Mouse (Mus musculus): ENCODE results near the gene Rbfox3. TPM values are rescaled to one million over a fixed set of nuclear protein-coding genes. Genes with fewer than 3 reads are reported as not detected.

Gene Rbfox3
- polyA plus RNA-seq, 1 experiment, result 0.51 TPM

DNA sequence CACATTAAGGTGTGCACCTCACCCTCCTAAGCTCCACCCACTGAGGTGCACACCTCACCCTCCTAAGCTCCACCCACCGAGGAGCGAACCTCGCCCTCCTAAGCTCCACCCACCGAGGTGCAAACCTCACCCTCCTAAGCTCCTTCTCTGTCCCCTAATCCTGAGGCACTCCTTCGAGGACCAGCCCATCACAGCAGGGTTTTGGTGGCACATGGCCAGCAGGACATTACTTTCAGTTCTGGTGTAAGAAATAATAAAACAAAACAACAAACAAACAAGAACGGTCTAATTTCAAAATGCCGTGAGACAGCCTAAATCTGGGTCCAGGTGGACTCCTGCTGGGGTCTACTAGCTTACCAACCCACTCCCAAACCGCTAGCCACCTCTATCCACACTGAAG is 187.0 kb downstream of the Rbfox3 start:
- no peak for DNase-seq (ENCODE audit: low read depth in 1 of 2, low spot score in 2 of 2)
- TF ChIP-seq POLR2A (IDR thresholded peaks at IDR 0.05; ENCODE audit: low read depth, low read length) (no peak), CTCF (IDR thresholded peaks at IDR 0.05; ENCODE audit: extremely low read depth, insufficient read depth, insufficient read length, insufficient replicate concordance) (no peak)
- Histone ChIP-seq H3K36me3 (ENCODE audit: control insufficient read depth, insufficient read depth, low read length) (no peaks in the 10 kb centered on the region), H3K27me3 (ENCODE audit: control insufficient read depth, insufficient read depth, low read length) (no peaks in the 10 kb centered on the region), H3K4me3 (ENCODE audit: extremely low read depth, insufficient read depth, insufficient read length) (no peak overlapping the region), H3K27ac (ENCODE audit: insufficient read depth, low read length) (no peak overlapping the region), H3K4me1 (ENCODE audit: control insufficient read depth, insufficient read depth, insufficient read length) (no peaks in the 10 kb centered on the region)
- 80% methylated on average over 8 of the region's 8 CpGs for whole genome bisulfite sequencing

- no peaks in the 10 kb centered on the region for H3K4me1 ChIP-seq (ENCODE audit: control insufficient read depth, insufficient read depth, insufficient read length)
- H3K27ac ChIP-seq (ENCODE audit: insufficient read depth, low read length), result no peak overlapping the region
- H3K4me3 ChIP-seq (ENCODE audit: extremely low read depth, insufficient read depth, insufficient read length), result no peak overlapping the region
- 63% methylated on average over 8 of the region's 8 CpGs for WGBS
- DNase-seq (ENCODE audit: low read depth in 1 of 2, low spot score in 2 of 2), result no peak
- no peaks in the 10 kb centered on the region for H3K27me3 ChIP-seq (ENCODE audit: control insufficient read depth, insufficient read depth, low read length)
- TF ChIP-seq CTCF (IDR thresholded peaks at IDR 0.05; ENCODE audit: extremely low read depth, insufficient read depth, insufficient read length, insufficient replicate concordance), result no peak
- TF ChIP-seq POLR2A (IDR thresholded peaks at IDR 0.05; ENCODE audit: low read depth, low read length), result no peak
- H3K36me3 ChIP-seq (ENCODE audit: control insufficient read depth, insufficient read depth, low read length), result no peaks in the 10 kb centered on the region
Measured at GRCm38 (mm10) chr11:118723166-118723565, 188.2 kb downstream of the Rbfox3 start.

DNA sequence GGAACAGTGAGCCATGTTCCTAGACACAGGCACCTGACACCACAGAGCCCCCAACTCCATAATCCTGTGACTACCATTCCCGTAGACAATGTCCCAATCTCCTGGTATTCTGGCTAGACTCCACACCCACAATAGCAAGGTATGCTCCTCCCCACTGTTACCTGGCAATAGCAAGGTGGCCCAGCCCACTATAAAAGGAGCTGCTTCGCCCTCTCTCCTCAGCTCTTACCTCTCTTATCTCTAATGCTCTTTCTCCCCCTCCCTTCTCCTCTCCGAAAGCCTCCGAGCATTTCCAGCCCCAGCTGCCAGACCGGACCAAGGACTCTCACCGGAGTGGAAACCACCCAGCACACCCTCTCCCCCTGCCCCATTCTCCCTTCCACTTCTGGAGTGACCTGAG is 189.5 kb downstream of the Rbfox3 start:
- Histone ChIP-seq H3K4me1 (ENCODE audit: control insufficient read depth, insufficient read depth, insufficient read length) (no peaks in the 10 kb centered on the region), H3K27ac (ENCODE audit: insufficient read depth, low read length) (no peak overlapping the region), H3K4me3 (ENCODE audit: extremely low read depth, insufficient read depth, insufficient read length) (no peak overlapping the region), H3K36me3 (ENCODE audit: control insufficient read depth, insufficient read depth, low read length) (no peaks in the 10 kb centered on the region), H3K27me3 (ENCODE audit: control insufficient read depth, insufficient read depth, low read length) (no peaks in the 10 kb centered on the region)
- TF ChIP-seq CTCF (IDR thresholded peaks at IDR 0.05; ENCODE audit: extremely low read depth, insufficient read depth, insufficient read length, insufficient replicate concordance) (no peak), POLR2A (IDR thresholded peaks at IDR 0.05; ENCODE audit: low read depth, low read length) (no peak)
- 51% methylated on average over 6 of the region's 6 CpGs for WGBS
- DNase-seq (ENCODE audit: low read depth in 1 of 2, low spot score in 2 of 2), result no peak

GRCm38 (mm10) chr11:118714601-118715524 is 196.5 kb downstream of the Rbfox3 start:
- Histone ChIP-seq H3K27ac (ENCODE audit: insufficient read depth, low read length) (no peak overlapping the region), H3K36me3 (ENCODE audit: control insufficient read depth, insufficient read depth, low read length) (no peaks in the 10 kb centered on the region), H3K4me3 (ENCODE audit: extremely low read depth, insufficient read depth, insufficient read length) (no peak overlapping the region), H3K4me1 (ENCODE audit: control insufficient read depth, insufficient read depth, insufficient read length) (no peaks in the 10 kb centered on the region), H3K27me3 (ENCODE audit: control insufficient read depth, insufficient read depth, low read length) (no peaks in the 10 kb centered on the region)
- TF ChIP-seq CTCF (IDR thresholded peaks at IDR 0.05; ENCODE audit: extremely low read depth, insufficient read depth, insufficient read length, insufficient replicate concordance) (no peak), POLR2A (IDR thresholded peaks at IDR 0.05; ENCODE audit: low read depth, low read length) (no peak)
- DNase-seq (ENCODE audit: low read depth in 1 of 2, low spot score in 2 of 2), result no peak
- WGBS, result 86% methylated on average over 26 of the region's 26 CpGs

- H3K27ac ChIP-seq (ENCODE audit: insufficient read depth, low read length), result no peak overlapping the region
Measured at GRCm38 (mm10) chr11:118712761-118713160, 198.6 kb downstream of the Rbfox3 start.

DNA sequence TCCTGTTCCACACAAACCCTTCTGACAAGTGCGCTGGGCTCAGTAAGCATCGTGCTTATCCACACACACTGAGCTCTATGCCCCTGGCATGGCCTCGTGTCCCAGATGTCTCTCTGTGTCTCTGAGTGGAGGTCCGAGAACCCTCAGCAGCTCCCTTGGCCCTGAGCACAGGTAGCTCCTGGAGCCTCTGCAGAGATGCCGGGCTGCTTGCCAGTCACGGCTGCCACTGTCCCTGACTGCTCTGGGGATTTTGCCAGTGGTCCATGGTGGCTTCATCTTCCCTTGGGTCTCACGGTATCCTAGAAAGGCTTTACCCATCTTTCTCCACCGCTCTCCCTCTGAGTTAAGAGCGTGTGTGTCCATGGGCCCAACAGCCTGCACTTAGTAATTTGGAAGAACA is 199.3 kb downstream of the Rbfox3 start:
- TF ChIP-seq POLR2A (IDR thresholded peaks at IDR 0.05; ENCODE audit: low read depth, low read length) (no peak), CTCF (IDR thresholded peaks at IDR 0.05; ENCODE audit: extremely low read depth, insufficient read depth, insufficient read length, insufficient replicate concordance) (no peak)
- Histone ChIP-seq H3K36me3 (ENCODE audit: control insufficient read depth, insufficient read depth, low read length) (no peaks in the 10 kb centered on the region), H3K27me3 (ENCODE audit: control insufficient read depth, insufficient read depth, low read length) (no peaks in the 10 kb centered on the region), H3K27ac (ENCODE audit: insufficient read depth, low read length) (no peak overlapping the region), H3K4me1 (ENCODE audit: control insufficient read depth, insufficient read depth, insufficient read length) (no peaks in the 10 kb centered on the region), H3K4me3 (ENCODE audit: extremely low read depth, insufficient read depth, insufficient read length) (no peak overlapping the region)
- no peak for DNase-seq (ENCODE audit: low read depth in 1 of 2, low spot score in 2 of 2)
- 79% methylated on average over 9 of the region's 9 CpGs for WGBS

More at GRCm38 (mm10) chr11:118712761-118713160, 198.6 kb downstream of the Rbfox3 start:
- Histone ChIP-seq H3K36me3 (ENCODE audit: control insufficient read depth, insufficient read depth, low read length) (no peaks in the 10 kb centered on the region), H3K4me3 (ENCODE audit: extremely low read depth, insufficient read depth, insufficient read length) (no peak overlapping the region), H3K27me3 (ENCODE audit: control insufficient read depth, insufficient read depth, low read length) (no peaks in the 10 kb centered on the region), H3K4me1 (ENCODE audit: control insufficient read depth, insufficient read depth, insufficient read length) (no peaks in the 10 kb centered on the region)
- WGBS, result 75% methylated on average over 4 of the region's 4 CpGs
- TF ChIP-seq CTCF (IDR thresholded peaks at IDR 0.05; ENCODE audit: extremely low read depth, insufficient read depth, insufficient read length, insufficient replicate concordance) (no peak), POLR2A (IDR thresholded peaks at IDR 0.05; ENCODE audit: low read depth, low read length) (no peak)
- DNase-seq (ENCODE audit: low read depth in 1 of 2, low spot score in 2 of 2), result no peak

DNA sequence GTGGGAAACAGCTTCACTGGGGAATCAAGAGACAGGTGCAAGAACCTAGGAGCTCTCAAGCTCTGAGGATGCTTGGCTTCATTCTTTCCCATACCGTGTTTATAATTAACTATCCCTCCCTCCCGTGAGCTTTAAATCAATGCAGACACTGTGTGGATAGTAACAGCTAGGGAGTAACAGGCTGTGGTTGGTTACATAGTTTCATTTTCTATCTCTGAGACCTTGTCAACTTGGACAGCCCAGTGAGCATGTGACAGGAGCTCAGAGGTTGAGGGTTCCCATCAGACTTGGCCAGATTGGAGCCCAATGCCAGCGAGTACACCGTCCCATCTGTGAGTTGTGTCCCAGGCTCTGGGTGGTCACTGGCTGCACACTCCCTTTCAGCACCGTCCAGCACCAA is 201.4 kb downstream of the Rbfox3 start:
- no peak overlapping the region for H3K4me3 ChIP-seq (ENCODE audit: extremely low read depth, insufficient read depth, insufficient read length)
- H3K27ac ChIP-seq (ENCODE audit: insufficient read depth, low read length), result no peak overlapping the region
- no peaks in the 10 kb centered on the region for H3K27me3 ChIP-seq (ENCODE audit: control insufficient read depth, insufficient read depth, low read length)
- TF ChIP-seq POLR2A (IDR thresholded peaks at IDR 0.05; ENCODE audit: low read depth, low read length), result no peak
- no peak for TF ChIP-seq CTCF (IDR thresholded peaks at IDR 0.05; ENCODE audit: extremely low read depth, insufficient read depth, insufficient read length, insufficient replicate concordance)
- H3K4me1 ChIP-seq (ENCODE audit: control insufficient read depth, insufficient read depth, insufficient read length), result no peaks in the 10 kb centered on the region
- WGBS, result 83% methylated on average over 5 of the region's 5 CpGs
- DNase-seq (ENCODE audit: low read depth in 1 of 2, low spot score in 2 of 2), result no peak
- no peaks in the 10 kb centered on the region for H3K36me3 ChIP-seq (ENCODE audit: control insufficient read depth, insufficient read depth, low read length)
